Mouse (Mus musculus) macrophage (primary cell): ENCODE data around the gene Ankrd54. TPM values are rescaled to one million over a fixed set of nuclear protein-coding genes. Genes with fewer than 3 reads are reported as not detected.
A peak's percentile ranks its signal among the peaks of the same experiment; 100 is the strongest.

Experiments used
- H3K27ac ChIP-seq: fragments of 350-480 bp; formaldehyde crosslinking; 2 replicates; pipeline ENCODE4 v1.9.0; 2021
- H3K36me3 ChIP-seq: fragments of 350-480 bp; formaldehyde crosslinking; 2 replicates; pipeline ENCODE4 v1.9.0; 2021; ENCODE audit errors: inconsistent target
- H3K4me3 ChIP-seq: fragments of 350-480 bp; formaldehyde crosslinking; 2 replicates; pipeline ENCODE4 v1.9.0; 2021; ENCODE audit errors: inconsistent target
- H3K79me2 ChIP-seq: fragments of 350-480 bp; formaldehyde crosslinking; 2 replicates; pipeline ENCODE4 v1.9.0; 2021; ENCODE audit errors: inconsistent target
- WGBS: methylation state at CpG from one replicate; pipeline ENCODE4 v1.1.7; 2026; ENCODE audit warnings: inconsistent platforms; ENCODE audit not compliant: missing documents; 5-methylcytosine and 5-hydroxymethylcytosine counted together
- polyA plus RNA-seq: library from polyadenylated mRNA; stranded (reverse); fragments of 250-400 nt; gene quantifications from 3 replicates; pipeline ENCODE4 v1.2.4, GENCODE M21; 2018; ENCODE audit warnings: inconsistent platforms
- total RNA-seq, 78 experiments: library from RNA; depleted of rRNA; stranded (reverse); fragments of 250-400 nt; gene quantifications; 1 replicate in 9 of 78; 2 replicates in 24 of 78; 3 replicates in 43 of 78; 4 replicates in 2 of 78; pipeline ENCODE4 v1.2.4; 2018; ENCODE audit warnings: inconsistent platforms in 56 of 78

The Ankrd54 gene
- 10 to 100 TPM in 20 of 26 experiments, 1 to 10 TPM in 6; 5.3 to 31.1 (median 19.2) TPM for total RNA-seq (2018; cell fraction: chromatin; rRNA removed)
- 10 to 100 TPM in 5 of 26 experiments, 1 to 10 TPM in 21; 3.8 to 11.0 (median 8.2) TPM for total RNA-seq (2018; cell fraction: cytosol; rRNA removed)
- total RNA-seq (2018; cell fraction: nucleus; rRNA removed), result 10 to 100 TPM in 20 of 26 experiments, 1 to 10 TPM in 6; 6.0 to 28.1 (median 13.0) TPM
- 3.9 to 9.7 TPM (median 8.3 TPM) in 3 replicates for polyA plus RNA-seq

DNA sequence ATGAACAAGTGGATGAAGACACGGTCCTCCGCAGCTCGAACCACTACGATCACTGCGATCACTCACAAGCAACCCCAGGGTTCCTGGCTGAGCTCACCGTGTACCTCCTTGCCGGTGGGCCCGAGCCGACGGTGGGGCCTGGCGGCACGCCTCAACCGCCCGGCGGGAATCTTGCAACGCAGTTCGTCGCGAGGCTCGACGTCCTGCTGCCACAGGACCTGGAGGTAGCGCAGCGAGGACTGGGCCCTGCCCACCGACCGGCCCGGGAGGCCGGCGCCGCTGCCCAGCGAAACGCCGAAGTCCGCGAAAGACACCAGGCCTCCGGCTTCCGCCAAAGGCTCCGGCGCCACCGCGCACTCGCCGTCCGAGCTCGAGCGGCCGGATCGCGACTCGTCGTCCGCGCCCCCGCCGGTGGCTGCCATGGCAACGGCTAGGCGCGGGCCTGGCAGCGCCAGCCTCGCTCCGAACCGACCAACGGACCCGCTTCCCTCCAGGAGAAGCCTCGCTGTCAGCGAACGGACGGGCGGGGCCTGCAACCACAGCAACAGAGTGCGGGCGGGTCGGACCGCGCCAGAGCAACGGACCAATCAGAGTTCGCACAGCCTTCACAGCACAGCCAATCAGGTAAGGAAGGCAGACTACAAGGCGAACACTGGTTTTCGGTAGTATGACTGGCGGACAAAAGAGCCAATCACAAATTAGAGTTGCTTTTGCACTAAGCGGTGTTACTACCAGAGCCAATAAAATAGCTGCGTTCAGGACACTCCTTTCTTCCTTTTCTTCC, at the start of gene Ankrd54:
Gene Ankrd54 (minus strand): TSS at position 518 of the 784 bp plus-strand sequence.
- under 1% methylated on average over 66 of the region's 80 CpGs for WGBS
- H3K27ac ChIP-seq, result no peak within 1 kb of the TSS
- H3K79me2 ChIP-seq, result peaks cover 13% of the 10 kb centered on the region
- peaks cover 25% of the 10 kb centered on the region for H3K36me3 ChIP-seq
- H3K4me3 ChIP-seq, result peak within 1 kb of the TSS; percentile 50

GRCm38 (mm10) chr15:79111774-79112173, 49.1 kb upstream of the Ankrd54 start:
- no peak overlapping the region for H3K4me3 ChIP-seq
- no peak overlapping the region for H3K27ac ChIP-seq
- H3K79me2 ChIP-seq, result peaks cover 21% of the 10 kb centered on the region; the same call in 1 of the 2 replicates
- 94% methylated on average over 2 of the region's 4 CpGs for WGBS
- peaks cover 21% of the 10 kb centered on the region; the same call in 1 of the 2 replicates for H3K36me3 ChIP-seq

GRCm38 (mm10) chr15:79110528-79110927, 47.8 kb upstream of the Ankrd54 start:
- Histone ChIP-seq H3K4me3 (no peak overlapping the region), H3K36me3 (peaks cover 10% of the 10 kb centered on the region; the same call in 1 of the 2 replicates), H3K79me2 (peaks cover 21% of the 10 kb centered on the region; the same call in 1 of the 2 replicates), H3K27ac (no peak overlapping the region)
- 92% methylated on average over 2 of the region's 2 CpGs for WGBS

GRCm38 (mm10) chr15:79110031-79110430, 47.3 kb upstream of the Ankrd54 start:
- WGBS, result 10% methylated on average over 9 of the region's 9 CpGs
- Histone ChIP-seq H3K79me2 (peaks cover 21% of the 10 kb centered on the region; the same call in 1 of the 2 replicates), H3K36me3 (peaks cover 5% of the 10 kb centered on the region; the same call in 1 of the 2 replicates), H3K27ac (no peak overlapping the region), H3K4me3 (peak overlapping the region; percentile 52)

DNA sequence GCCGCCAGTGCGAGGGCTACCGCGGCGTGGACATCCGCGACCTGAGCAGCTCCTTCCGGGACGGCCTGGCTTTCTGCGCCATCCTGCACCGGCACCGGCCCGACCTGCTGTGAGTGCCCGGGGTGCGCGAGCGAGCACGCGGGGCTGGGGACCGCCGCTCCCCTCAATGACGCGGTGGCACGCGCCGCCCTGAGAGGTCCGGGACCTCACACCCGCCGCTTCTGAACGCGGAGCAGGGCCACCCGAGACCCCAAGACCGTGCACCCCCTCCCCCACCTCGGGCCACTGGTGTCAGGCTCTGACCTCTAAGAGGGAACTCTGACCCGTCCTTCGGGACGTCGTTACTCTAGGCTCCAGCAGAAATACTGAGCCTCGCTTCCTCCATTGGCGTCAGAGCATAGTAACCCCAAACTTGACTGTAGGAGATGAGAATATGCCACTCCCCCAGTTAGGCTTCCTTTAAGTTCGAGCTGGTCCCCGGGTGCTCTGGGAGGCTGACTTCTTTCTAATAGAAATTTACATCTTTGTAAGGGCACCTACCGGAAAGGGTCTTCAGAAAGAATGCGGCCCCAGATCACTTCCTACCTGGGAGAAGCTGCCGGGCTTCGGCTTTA, 46.7 kb upstream of the Ankrd54 start:
- Histone ChIP-seq H3K4me3 (peak overlapping the region; percentile 52), H3K27ac (0 out of 2 replicates have a peak overlapping the region, but pooled peaks have one; percentile 12), H3K79me2 (peaks cover 21% of the 10 kb centered on the region; the same call in 1 of the 2 replicates), H3K36me3 (no peaks in the 10 kb centered on the region; the same call in 1 of the 2 replicates)
- WGBS, result 0% methylated on average over 46 of the region's 46 CpGs

DNA sequence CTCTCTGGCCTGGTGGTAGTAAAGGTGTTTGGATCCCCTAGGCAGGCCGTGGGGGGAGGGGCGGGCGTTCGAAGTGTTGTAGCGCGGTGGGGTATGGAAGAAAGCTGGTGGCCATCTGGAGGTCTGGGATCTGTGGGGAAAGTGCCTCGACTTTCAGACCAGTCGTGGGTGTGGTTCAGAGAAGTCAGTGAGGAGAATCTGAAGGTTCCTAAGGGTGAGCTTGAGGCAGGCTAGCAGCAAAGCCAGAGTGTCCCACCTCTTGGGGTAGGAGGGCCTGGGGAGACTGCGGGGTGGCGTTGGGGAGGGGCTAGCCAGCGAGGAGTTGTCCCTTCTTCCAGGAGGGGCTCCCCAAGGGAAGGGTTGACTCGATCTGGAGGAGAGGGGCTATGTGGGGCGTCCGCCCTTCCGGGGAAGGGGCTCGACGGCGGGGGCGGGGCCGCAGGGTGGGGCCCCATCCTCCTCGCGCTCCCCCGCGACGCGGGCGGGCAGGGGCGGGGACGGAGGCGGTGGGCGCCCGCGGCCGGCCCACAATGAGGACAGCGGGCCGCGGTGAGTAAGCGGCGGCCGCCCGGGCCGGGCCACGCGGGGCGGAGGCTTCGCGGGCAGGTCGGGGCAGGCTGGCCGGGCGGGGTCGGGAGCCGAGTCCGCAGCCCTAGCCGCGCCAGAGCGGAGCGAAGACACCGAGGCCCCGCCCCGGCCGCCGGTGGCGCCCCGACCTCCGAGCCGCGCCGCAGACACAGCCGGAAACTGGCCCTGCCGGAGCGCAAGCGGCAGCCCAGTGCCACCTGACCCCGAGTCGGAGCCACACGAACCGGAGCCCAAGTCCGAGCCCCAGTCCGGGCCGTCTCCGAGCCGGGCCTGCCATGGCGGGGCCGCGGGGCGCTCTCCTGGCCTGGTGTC, 46.0 kb upstream of the Ankrd54 start, which contains the start of gene Micall1:
Gene Micall1 (plus strand): TSS at position 478 of the 900 bp plus-strand sequence.
- Histone ChIP-seq H3K4me3 (peak within 1 kb of the TSS; percentile 52), H3K36me3 (no peaks in the 10 kb centered on the region; the same call in 1 of the 2 replicates), H3K79me2 (peaks cover 21% of the 10 kb centered on the region; the same call in 1 of the 2 replicates), H3K27ac (peak within 1 kb of the TSS; percentile 55)
- WGBS, result 1% methylated on average over 79 of the region's 85 CpGs

DNA sequence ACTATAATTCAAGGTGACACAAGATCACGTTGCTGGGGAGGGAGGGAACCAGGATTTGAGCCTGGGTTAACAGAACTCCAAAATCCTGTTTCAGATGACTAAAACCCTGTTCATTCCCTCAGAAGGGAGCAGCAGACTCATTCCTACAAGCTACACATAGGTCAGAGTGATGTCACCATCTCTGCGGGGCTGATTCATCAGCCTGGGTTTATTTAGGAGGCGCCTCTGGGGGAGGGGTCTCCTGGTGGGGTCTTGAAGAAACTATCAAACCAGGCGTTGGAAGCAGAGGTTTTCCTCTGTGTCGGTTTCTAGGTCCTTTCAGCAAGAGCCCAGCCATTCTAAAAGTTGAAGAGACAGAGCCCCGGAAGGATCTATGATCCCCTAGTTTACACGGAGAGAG, 45.3 kb upstream of the Ankrd54 start:
- peak overlapping the region; percentile 55 for H3K27ac ChIP-seq
- 59% methylated on average over 7 of the region's 7 CpGs for WGBS
- no peak overlapping the region for H3K4me3 ChIP-seq

GRCm38 (mm10) chr15:79105804-79106203, 43.1 kb upstream of the Ankrd54 start:
- H3K27ac ChIP-seq, result no peak overlapping the region
- WGBS, result 83% methylated on average over 2 of the region's 2 CpGs

More for the DNA sequence above, 45.3 kb upstream of the Ankrd54 start:
- Histone ChIP-seq H3K36me3 (no peaks in the 10 kb centered on the region; the same call in 1 of the 2 replicates), H3K79me2 (peaks cover 21% of the 10 kb centered on the region; the same call in 1 of the 2 replicates)

DNA sequence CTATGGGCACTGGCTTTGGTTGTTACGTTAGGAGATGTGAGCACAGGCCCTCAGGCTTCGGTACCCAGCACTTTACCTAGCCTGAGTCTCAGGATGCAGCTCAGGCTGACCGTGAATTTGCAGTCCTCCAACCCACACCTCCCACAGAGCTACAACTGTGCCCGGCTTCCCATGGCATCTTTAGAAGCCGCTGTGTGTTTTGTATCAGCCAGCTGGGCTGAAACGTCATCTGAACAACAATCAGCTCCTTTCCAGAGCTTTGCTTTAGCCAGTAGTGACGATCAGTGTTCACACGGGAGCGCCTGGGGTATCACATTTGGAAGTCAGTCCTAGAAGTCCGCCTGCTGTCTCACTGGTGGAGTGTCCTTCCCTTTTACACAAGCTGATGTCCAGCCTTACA, 40.6 kb upstream of the Ankrd54 start:
- H3K36me3 ChIP-seq, result no peaks in the 10 kb centered on the region
- H3K4me3 ChIP-seq, result no peak overlapping the region
- H3K27ac ChIP-seq, result no peak overlapping the region
- WGBS, result 90% methylated on average over 10 of the region's 10 CpGs
- H3K79me2 ChIP-seq, result no peaks in the 10 kb centered on the region

More at GRCm38 (mm10) chr15:79105804-79106203, 43.1 kb upstream of the Ankrd54 start:
- H3K36me3 ChIP-seq, result no peaks in the 10 kb centered on the region
- peaks cover 11% of the 10 kb centered on the region; the same call in 1 of the 2 replicates for H3K79me2 ChIP-seq
- no peak overlapping the region for H3K4me3 ChIP-seq

DNA sequence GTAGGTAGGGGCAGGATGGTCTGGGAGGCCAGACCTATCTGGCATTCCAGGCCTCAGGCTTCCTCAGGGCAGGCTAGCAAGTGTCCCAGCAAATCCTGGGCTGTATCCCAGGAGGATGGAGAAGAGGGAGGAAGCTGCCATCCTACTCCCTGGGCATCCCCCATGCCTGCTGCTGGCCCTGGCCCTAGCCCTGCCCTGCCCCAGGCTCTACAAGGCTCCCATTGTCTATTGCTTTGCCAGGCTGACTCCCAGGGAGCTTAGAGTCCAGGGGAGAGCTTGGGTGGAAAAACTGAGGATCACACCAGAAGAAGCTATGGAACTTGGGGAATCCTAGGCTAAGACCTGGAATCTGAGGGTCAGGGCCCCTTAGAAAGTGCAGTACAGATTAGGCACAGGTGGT, 38.8 kb upstream of the Ankrd54 start:
- H3K79me2 ChIP-seq, result no peaks in the 10 kb centered on the region
- H3K27ac ChIP-seq, result no peak overlapping the region
- H3K36me3 ChIP-seq, result no peaks in the 10 kb centered on the region
- H3K4me3 ChIP-seq, result no peak overlapping the region

DNA sequence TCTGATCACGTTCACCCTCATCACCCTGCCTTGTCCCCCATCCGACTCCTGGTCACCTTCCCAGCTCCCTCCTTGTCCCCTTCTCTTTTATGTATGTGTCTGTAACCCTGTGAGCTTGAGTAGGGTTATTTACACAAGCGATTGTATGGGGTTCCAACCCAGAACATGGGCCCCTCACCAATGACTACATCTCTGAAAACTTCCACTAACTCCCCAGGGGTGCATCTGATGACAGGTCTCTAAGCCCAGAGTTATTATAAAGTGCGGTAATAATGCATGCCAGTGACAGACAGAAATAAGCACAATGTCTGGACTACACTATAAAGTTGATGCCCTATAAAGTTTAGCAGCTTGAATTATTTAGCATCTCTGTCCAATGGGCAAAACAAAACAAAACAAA, 37.7 kb upstream of the Ankrd54 start:
- WGBS, result 93% methylated on average over 4 of the region's 4 CpGs
- Histone ChIP-seq H3K36me3 (no peaks in the 10 kb centered on the region), H3K4me3 (no peak overlapping the region), H3K79me2 (no peaks in the 10 kb centered on the region), H3K27ac (no peak overlapping the region)

DNA sequence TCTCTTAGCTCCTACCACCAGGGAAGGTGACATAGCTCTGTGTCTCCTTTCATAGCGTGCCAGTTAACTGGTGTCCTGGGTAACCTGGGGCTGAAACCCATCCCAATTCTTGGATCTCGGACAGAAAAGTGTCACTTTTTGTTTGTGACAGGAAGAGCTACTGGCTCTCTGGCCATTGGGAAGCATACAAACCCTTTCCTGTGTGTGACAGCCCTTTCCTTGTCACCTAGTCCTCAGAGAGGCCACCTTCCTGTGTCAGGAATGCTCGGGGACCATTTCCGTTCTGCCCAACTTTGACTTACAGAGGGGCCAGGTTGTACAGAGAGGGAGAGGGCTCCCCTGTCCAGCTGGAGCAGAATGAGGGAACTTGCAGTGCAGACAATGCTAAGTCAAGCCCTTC, 36.8 kb upstream of the Ankrd54 start:
- Histone ChIP-seq H3K79me2 (no peaks in the 10 kb centered on the region), H3K4me3 (no peak overlapping the region), H3K36me3 (peaks cover 2% of the 10 kb centered on the region), H3K27ac (no peak overlapping the region)
- WGBS, result 64% methylated on average over 4 of the region's 4 CpGs

GRCm38 (mm10) chr15:79098868-79099267, 36.2 kb upstream of the Ankrd54 start:
- Histone ChIP-seq H3K36me3 (peaks cover 8% of the 10 kb centered on the region), H3K27ac (no peak overlapping the region), H3K79me2 (no peaks in the 10 kb centered on the region), H3K4me3 (no peak overlapping the region)
- WGBS, result 32% methylated on average over 7 of the region's 7 CpGs

GRCm38 (mm10) chr15:79098220-79098619, 35.5 kb upstream of the Ankrd54 start:
- WGBS, result 93% methylated on average over 5 of the region's 5 CpGs
- Histone ChIP-seq H3K36me3 (peaks cover 14% of the 10 kb centered on the region), H3K4me3 (no peak overlapping the region), H3K79me2 (no peaks in the 10 kb centered on the region), H3K27ac (no peak overlapping the region)
